Mouse (Mus musculus) adrenal gland, postnatal 36 days (tissue): ENCODE results near the gene Kcnip1. TPM values are rescaled to one million over a fixed set of nuclear protein-coding genes. Genes with fewer than 3 reads are reported as not detected.

ENCODE experiments used
- DNase-seq, 2 experiments: peaks; one replicate each; pipeline ENCODE4 v3.0.0; 2021; ENCODE audit warnings: mixed read lengths in 1 of 2
- long read RNA-seq, 2 experiments: library from polyadenylated mRNA; stranded (forward); transcript quantifications; one replicate each; pipeline ENCODE4 v2.0.0; 2021; ENCODE audit warnings: borderline sequencing depth in 2 of 2
- total RNA-seq, 2 experiments: library from RNA; stranded (reverse); gene quantifications; 2 replicates each; pipeline ENCODE4 v1.2.3; 2021

Gene Kcnip1
- 1 to 10 TPM; 2.2 to 3.5 TPM for total RNA-seq
- long read RNA-seq, experiment 1, partial matches to known transcripts = 0 of 2 reads
- long read RNA-seq, experiment 1, other reads (novel, unspliced or antisense) = 0 of 2 reads
- long read RNA-seq, experiment 2, partial matches to known transcripts = 0 of 2 reads
- long read RNA-seq, experiment 2, other reads (novel, unspliced or antisense) = 0 of 2 reads

GRCm38 (mm10) chr11:33992938-33993337, at the start of gene Kcnip1:
Gene Kcnip1 (minus strand): TSS chr11:33993152.
- no peak for DNase-seq

GRCm38 (mm10) chr11:34040061-34040460, 47.1 kb upstream of the Kcnip1 start:
- DNase-seq = no peak

GRCm38 (mm10) chr11:34035909-34036658, 43.1 kb upstream of the Kcnip1 start:
- peak in 1 of 2 experiments; percentile 37 for DNase-seq

GRCm38 (mm10) chr11:34034794-34035193, 41.8 kb upstream of the Kcnip1 start:
- DNase-seq = no peak

- no peak for DNase-seq
These were observed 41.1 kb upstream of the Kcnip1 start for GRCm38 (mm10) chr11:34034008-34034505.

- peak in 1 of 2 experiments; percentile 37 for DNase-seq
These were observed 38.3 kb upstream of the Kcnip1 start for GRCm38 (mm10) chr11:34031015-34031805.

GRCm38 (mm10) chr11:34029658-34030057, 36.7 kb upstream of the Kcnip1 start:
- no peak for DNase-seq

- no peak for DNase-seq
These were observed 32.1 kb upstream of the Kcnip1 start for GRCm38 (mm10) chr11:34025091-34025490.

GRCm38 (mm10) chr11:34012007-34012652, 19.2 kb upstream of the Kcnip1 start:
- DNase-seq = no peak

- no peak for DNase-seq
These were observed 17.9 kb upstream of the Kcnip1 start for GRCm38 (mm10) chr11:34010859-34011172.

GRCm38 (mm10) chr11:34010133-34010858, 17.3 kb upstream of the Kcnip1 start:
- DNase-seq = no peak

GRCm38 (mm10) chr11:34009316-34010087, 16.6 kb upstream of the Kcnip1 start:
- no peak for DNase-seq

- peak; percentile 28 to 53 for DNase-seq
These were observed 15.8 kb upstream of the Kcnip1 start for GRCm38 (mm10) chr11:34008702-34009101.

- peak in 1 of 2 experiments; percentile 13 for DNase-seq
These were observed 15.3 kb upstream of the Kcnip1 start for GRCm38 (mm10) chr11:34008214-34008613.

- DNase-seq = no peak
These were observed 14.7 kb upstream of the Kcnip1 start for GRCm38 (mm10) chr11:34007616-34008015.

- no peak for DNase-seq
These were observed 9.6 kb upstream of the Kcnip1 start for GRCm38 (mm10) chr11:34002593-34002965.

- DNase-seq = peak; percentile 44 to 58
These were observed 9.1 kb upstream of the Kcnip1 start for GRCm38 (mm10) chr11:34001938-34002592.

GRCm38 (mm10) chr11:34000416-34000815, 7.5 kb upstream of the Kcnip1 start:
- DNase-seq = no peak

- no peak for DNase-seq
These were observed 5.3 kb upstream of the Kcnip1 start for GRCm38 (mm10) chr11:33998244-33998643.

GRCm38 (mm10) chr11:33993496-33993895, 544 bp upstream of the Kcnip1 start:
- DNase-seq = no peak
